Mouse (Mus musculus): ENCODE measurements at regions not wholly inside any gene's neighbourhood (a gene's known extent, or its start where the extent isn't known, plus 50 kb on each side); places are given as distances from the start of the nearest gene placed in this dataset.

GRCm38 (mm10) chr8:26600127-26600526 is 377.0 kb upstream of the Zfp703 start:
- no peak overlapping the region for H3K27ac ChIP-seq (replicated peaks)
- H3K9me3 ChIP-seq (ENCODE audit: control insufficient read depth, low read length) = no peaks in the 10 kb centered on the region
- no peak overlapping the region for H3K9ac ChIP-seq (ENCODE audit: low read length)
- H3K36me3 ChIP-seq (ENCODE audit: control insufficient read depth, insufficient read depth, low read length) = no peaks in the 10 kb centered on the region
- H3K4me3 ChIP-seq (ENCODE audit: low read depth, low read length) = no peak overlapping the region
- TF ChIP-seq CTCF (IDR thresholded peaks at IDR 0.05; ENCODE audit: low read depth) (no peak), EP300 (optimal IDR thresholded peaks at IDR 0.05) (no peak)
- no peak for ATAC-seq (ENCODE audit: low FRiP score, low TSS enrichment)
- H3K27me3 ChIP-seq (ENCODE audit: control insufficient read depth, insufficient read depth, low read length) = no peaks in the 10 kb centered on the region
- no peak for DNase-seq (ENCODE audit: low spot score)
- H3K4me2 ChIP-seq (replicated peaks; ENCODE audit: low read depth) = no peak overlapping the region
- 65% methylated on average over 9 of the region's 9 CpGs for WGBS
- H3K4me1 ChIP-seq (replicated peaks; ENCODE audit: control insufficient read depth, insufficient read depth) = no peaks in the 10 kb centered on the region

DNA sequence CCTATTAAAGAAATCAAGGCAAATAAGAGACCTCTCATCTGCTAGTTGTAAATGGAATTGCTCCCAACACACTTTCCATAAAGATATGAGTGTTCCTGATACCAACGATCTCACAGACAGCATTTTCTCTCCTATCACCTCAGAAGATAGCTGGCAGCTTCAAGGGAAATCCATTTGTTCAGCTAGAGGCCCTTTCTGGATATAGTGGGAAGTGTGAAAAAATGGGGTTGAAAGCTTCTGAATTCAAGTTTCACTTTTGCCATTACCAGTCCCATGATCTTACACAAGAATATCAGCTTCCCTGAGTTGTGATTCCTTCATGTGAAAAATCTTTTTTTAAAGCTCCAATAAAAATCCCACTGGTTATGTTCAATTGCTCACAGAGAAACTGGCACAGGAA is 369.1 kb upstream of the Zfp703 start:
- Histone ChIP-seq H3K4me3 (ENCODE audit: low read depth, low read length) (no peak overlapping the region), H3K27ac (replicated peaks) (no peak overlapping the region), H3K4me1 (replicated peaks; ENCODE audit: control insufficient read depth, insufficient read depth) (no peaks in the 10 kb centered on the region), H3K9me3 (ENCODE audit: control insufficient read depth, low read length) (0 out of 2 replicates have a peak, but pooled peaks cover 2% of the 10 kb centered on the region), H3K27me3 (ENCODE audit: control insufficient read depth, insufficient read depth, low read length) (no peaks in the 10 kb centered on the region), H3K4me2 (replicated peaks; ENCODE audit: low read depth) (no peak overlapping the region), H3K9ac (ENCODE audit: low read length) (no peak overlapping the region), H3K36me3 (ENCODE audit: control insufficient read depth, insufficient read depth, low read length) (no peaks in the 10 kb centered on the region)
- DNase-seq (ENCODE audit: low spot score) (no peak), ATAC-seq (ENCODE audit: low FRiP score, low TSS enrichment) (no peak)
- TF ChIP-seq CTCF (IDR thresholded peaks at IDR 0.05; ENCODE audit: low read depth) = no peak
- no peak for TF ChIP-seq EP300 (optimal IDR thresholded peaks at IDR 0.05)
- 89% methylated on average over 1 of the region's 1 CpGs for WGBS

DNA sequence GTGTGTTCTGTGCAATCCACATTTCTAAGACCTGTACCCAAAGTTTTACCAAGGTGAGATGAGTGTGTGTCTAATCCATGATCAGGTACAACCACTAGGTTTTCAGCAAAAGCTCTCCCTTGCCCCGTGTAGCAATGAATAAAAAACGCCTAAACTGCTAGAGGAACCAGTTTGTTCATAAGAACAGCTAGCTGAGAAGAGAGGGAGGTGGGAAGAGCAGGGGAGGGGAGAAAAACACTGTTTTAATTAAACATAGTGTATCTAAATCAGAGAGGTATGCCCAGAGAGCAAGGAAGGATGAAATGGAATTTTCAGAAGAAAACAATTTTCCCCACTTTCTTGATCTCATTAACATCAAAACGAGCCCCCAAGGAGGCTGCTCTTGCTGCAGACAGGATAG is 368.5 kb upstream of the Zfp703 start:
- Histone ChIP-seq H3K27me3 (ENCODE audit: control insufficient read depth, insufficient read depth, low read length) (no peaks in the 10 kb centered on the region), H3K4me1 (replicated peaks; ENCODE audit: control insufficient read depth, insufficient read depth) (no peaks in the 10 kb centered on the region), H3K4me3 (ENCODE audit: low read depth, low read length) (no peak overlapping the region), H3K4me2 (replicated peaks; ENCODE audit: low read depth) (no peak overlapping the region), H3K9me3 (ENCODE audit: control insufficient read depth, low read length) (0 out of 2 replicates have a peak, but pooled peaks cover 2% of the 10 kb centered on the region), H3K9ac (ENCODE audit: low read length) (no peak overlapping the region), H3K36me3 (ENCODE audit: control insufficient read depth, insufficient read depth, low read length) (no peaks in the 10 kb centered on the region), H3K27ac (replicated peaks) (no peak overlapping the region)
- TF ChIP-seq EP300 (optimal IDR thresholded peaks at IDR 0.05) (no peak), CTCF (IDR thresholded peaks at IDR 0.05; ENCODE audit: low read depth) (no peak)
- DNase-seq (ENCODE audit: low spot score) = no peak
- ATAC-seq (ENCODE audit: low FRiP score, low TSS enrichment) = no peak
- WGBS = 59% methylated on average over 3 of the region's 3 CpGs

DNA sequence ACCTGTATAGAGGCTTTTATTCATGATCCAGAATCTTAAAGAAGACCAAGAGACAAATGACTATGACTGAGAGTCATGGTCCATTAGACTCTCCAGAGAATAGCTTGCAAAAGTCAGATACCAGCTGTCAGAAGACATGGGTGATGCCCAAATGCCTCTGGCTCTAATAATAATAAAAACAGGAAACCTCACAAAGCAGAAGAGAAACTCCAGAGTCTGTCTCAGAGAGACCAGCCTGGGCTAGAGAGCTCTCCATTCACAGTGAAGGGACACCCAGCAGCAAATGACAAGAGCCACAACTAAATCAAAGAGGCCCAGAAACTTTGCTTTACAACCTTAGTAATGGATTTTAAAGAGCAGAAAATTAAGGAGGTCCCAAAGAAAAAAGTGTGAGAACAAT is 365.0 kb upstream of the Zfp703 start:
- no peak overlapping the region for H3K4me2 ChIP-seq (replicated peaks; ENCODE audit: low read depth)
- ATAC-seq (ENCODE audit: low FRiP score, low TSS enrichment) = no peak
- H3K9me3 ChIP-seq (ENCODE audit: control insufficient read depth, low read length) = no peaks in the 10 kb centered on the region
- no peaks in the 10 kb centered on the region for H3K36me3 ChIP-seq (ENCODE audit: control insufficient read depth, insufficient read depth, low read length)
- no peaks in the 10 kb centered on the region for H3K4me1 ChIP-seq (replicated peaks; ENCODE audit: control insufficient read depth, insufficient read depth)
- no peak overlapping the region for H3K9ac ChIP-seq (ENCODE audit: low read length)
- H3K27ac ChIP-seq (replicated peaks) = no peak overlapping the region
- no peaks in the 10 kb centered on the region for H3K27me3 ChIP-seq (ENCODE audit: control insufficient read depth, insufficient read depth, low read length)
- no peak for TF ChIP-seq EP300 (optimal IDR thresholded peaks at IDR 0.05)
- TF ChIP-seq CTCF (IDR thresholded peaks at IDR 0.05; ENCODE audit: low read depth) = no peak
- no peak overlapping the region for H3K4me3 ChIP-seq (ENCODE audit: low read depth, low read length)
- DNase-seq (ENCODE audit: low spot score) = no peak

DNA sequence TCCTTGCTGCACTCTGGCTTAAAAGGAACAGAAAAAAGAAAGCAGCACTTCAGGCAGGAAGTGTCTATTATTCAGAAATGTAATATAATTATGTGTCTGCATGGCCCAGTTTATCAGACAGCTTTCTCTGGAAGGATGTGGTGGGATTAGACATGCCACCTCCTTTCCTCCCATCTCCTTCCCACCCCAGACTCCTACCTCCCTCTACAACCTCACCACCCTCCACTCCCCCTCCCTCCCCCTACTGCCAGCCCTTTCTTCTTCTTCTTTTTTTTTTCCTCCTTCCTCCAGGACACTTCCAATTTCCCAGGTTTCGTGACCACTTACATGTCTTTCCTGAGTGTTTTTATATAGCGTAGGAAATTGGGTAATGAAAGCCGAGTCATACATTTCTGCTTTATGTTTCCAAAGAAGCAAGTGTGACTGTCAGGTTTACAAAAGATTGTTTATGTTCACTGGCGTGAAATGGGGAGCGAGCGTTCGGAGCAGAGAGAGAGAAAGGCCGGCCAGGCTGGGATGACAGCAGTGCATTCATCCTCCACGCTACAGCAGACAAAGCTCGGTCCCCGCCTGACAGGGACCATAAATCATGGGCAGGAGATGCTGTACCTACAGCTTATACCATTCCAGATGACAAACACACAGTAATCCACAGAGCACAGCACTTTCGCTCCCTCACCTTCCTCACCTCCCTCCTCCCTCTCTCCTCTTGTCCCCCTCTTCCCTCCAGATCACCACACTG is 354.6 kb upstream of the Zfp703 start:
- 26% methylated on average over 12 of the region's 12 CpGs for WGBS
- 0 out of 2 replicates have a peak overlapping the region, but pooled peaks have one; percentile 9 for H3K4me2 ChIP-seq (replicated peaks; ENCODE audit: low read depth)
- no peak; the same call in 1 of the 2 replicates for ATAC-seq (ENCODE audit: low FRiP score, low TSS enrichment)
- no peaks in the 10 kb centered on the region for H3K27me3 ChIP-seq (ENCODE audit: control insufficient read depth, insufficient read depth, low read length)
- H3K36me3 ChIP-seq (ENCODE audit: control insufficient read depth, insufficient read depth, low read length) = no peaks in the 10 kb centered on the region
- no peak overlapping the region for H3K9ac ChIP-seq (ENCODE audit: low read length)
- H3K4me3 ChIP-seq (ENCODE audit: low read depth, low read length) = no peak overlapping the region
- H3K9me3 ChIP-seq (ENCODE audit: control insufficient read depth, low read length) = no peaks in the 10 kb centered on the region
- no peak overlapping the region for H3K27ac ChIP-seq (replicated peaks)
- TF ChIP-seq CTCF (IDR thresholded peaks at IDR 0.05; ENCODE audit: low read depth) (no peak), EP300 (optimal IDR thresholded peaks at IDR 0.05) (no peak)
- H3K4me1 ChIP-seq (replicated peaks; ENCODE audit: control insufficient read depth, insufficient read depth) = no peaks in the 10 kb centered on the region
- peak; percentile 20 for DNase-seq (ENCODE audit: low spot score)

DNA sequence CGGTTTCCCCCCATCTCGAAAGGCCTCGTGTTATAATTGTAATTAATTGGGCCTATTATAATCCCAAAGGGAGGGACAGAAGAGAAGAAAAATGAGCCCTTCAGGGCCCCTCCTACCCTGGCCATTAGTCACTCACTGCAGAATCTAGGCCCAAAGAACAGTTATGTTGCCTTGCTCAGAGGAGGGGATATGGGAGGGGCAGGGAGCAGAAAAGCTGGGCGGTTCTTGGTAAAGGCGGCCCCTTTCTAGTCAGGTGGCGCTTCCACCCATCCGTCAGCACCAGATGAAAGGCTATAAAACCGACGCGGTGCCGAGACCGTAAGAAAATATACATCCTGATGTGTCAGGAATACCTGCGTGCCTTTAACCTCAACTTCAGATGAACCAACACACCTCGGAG is 350.9 kb upstream of the Zfp703 start:
- TF ChIP-seq CTCF (IDR thresholded peaks at IDR 0.05; ENCODE audit: low read depth) (no peak), EP300 (optimal IDR thresholded peaks at IDR 0.05) (no peak)
- Histone ChIP-seq H3K9ac (ENCODE audit: low read length) (no peak overlapping the region), H3K4me1 (replicated peaks; ENCODE audit: control insufficient read depth, insufficient read depth) (no peaks in the 10 kb centered on the region), H3K4me2 (replicated peaks; ENCODE audit: low read depth) (no peak overlapping the region), H3K27me3 (ENCODE audit: control insufficient read depth, insufficient read depth, low read length) (no peaks in the 10 kb centered on the region), H3K36me3 (ENCODE audit: control insufficient read depth, insufficient read depth, low read length) (no peaks in the 10 kb centered on the region), H3K9me3 (ENCODE audit: control insufficient read depth, low read length) (no peaks in the 10 kb centered on the region), H3K27ac (replicated peaks) (no peak overlapping the region), H3K4me3 (ENCODE audit: low read depth, low read length) (no peak overlapping the region)
- 72% methylated on average over 14 of the region's 14 CpGs for WGBS
- DNase-seq (ENCODE audit: low spot score) = no peak
- no peak for ATAC-seq (ENCODE audit: low FRiP score, low TSS enrichment)
